Mouse (Mus musculus) embryonic stem cell, embryonic (primary cell): Measurements from ENCODE around the gene C4b.
"Not testable (repeated sequence)": the region's sequence is repeated elsewhere in the genome, so short reads cannot be mapped to it uniquely, and the experiment has no call there.

Experiments
- CTCF ChIA-PET, 4 experiments: fragments of 300-600 bp in 2 of 4; fragments of 350-600 bp in 2 of 4; sonication (Branson Sonifier 250); formaldehyde crosslinking; loops; one replicate each; lab custom pipeline; 2022; ENCODE audit warnings: inconsistent platforms in 2 of 4; lab: Charles Lee
- POLR2A ChIA-PET, 4 experiments: fragments of 300-600 bp in 2 of 4; fragments of 350-600 bp in 2 of 4; sonication (Branson Sonifier 250); formaldehyde crosslinking; loops; one replicate each; lab custom pipeline; 2022; ENCODE audit warnings: antibody characterized with exemption in 4 of 4, inconsistent platforms in 1 of 4; lab: Charles Lee

C4b gene

GRCm38 (mm10) chr17:34743719-34744118 lies at the start of gene C4b:
TSS of gene C4b (minus strand) at chr17:34743882.
- ChIA-PET CTCF (interaction anchor here in 1 of 4 experiments (0.8 kb wide), 1 partner anchor 21 kb away, joined by 3 read pairs; no protein-coding TSS in a partner anchor), POLR2A (no interaction called here)

DNA sequence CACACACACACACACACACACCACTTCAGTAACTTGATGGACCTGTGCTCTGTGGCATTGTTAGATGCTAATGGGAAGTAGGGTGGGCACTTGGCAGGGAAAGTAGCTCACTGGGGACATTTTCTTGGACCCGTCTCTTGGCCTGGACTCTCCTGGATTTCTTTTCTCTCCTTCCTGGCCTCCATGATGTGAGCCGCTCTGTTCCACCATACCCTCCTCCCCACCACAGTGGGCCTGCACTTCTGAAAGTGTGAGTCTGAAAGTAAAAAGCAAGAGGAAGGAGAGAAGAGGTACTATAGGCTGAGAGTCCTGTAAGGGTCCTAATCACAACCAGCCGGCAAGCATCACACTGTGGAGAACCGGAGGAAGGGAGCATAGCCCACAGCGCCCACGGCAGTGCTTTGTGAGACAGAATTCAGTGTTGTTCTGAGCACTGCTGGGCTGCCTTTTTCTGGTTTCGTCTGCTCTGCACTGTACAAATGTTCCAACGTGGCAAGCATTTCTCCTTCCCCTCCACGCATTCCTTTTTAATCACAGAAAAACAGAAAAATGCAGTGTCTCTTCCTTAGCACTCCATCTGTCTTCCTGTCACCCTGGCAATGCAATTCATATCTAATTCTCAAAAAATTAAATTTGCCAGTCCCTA lies 34.1 kb upstream of the C4b start:
- ChIA-PET POLR2A (no interaction called here), CTCF (no interaction called here)

DNA sequence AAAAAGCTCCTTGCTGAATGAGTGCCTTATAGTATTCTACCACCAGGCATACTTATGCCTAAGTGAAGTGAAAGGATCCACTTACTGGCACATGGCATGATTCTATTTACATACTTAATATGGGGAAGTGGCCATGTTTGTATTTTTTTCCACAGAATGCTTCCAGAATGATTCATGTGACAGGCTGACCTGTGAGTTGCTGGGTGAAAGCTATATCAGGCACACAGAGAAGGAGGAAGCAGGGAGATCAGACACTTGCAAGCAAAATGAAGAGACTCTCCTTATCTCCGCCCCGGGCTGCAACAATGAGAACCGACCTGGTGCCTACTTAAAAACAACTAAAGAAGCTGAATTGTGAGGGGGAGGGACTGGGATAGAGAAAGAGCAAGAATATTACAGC lies 17.8 kb upstream of the C4b start:
- ChIA-PET CTCF (no interaction called here), POLR2A (no interaction called here)

GRCm38 (mm10) chr17:34746531-34746930 lies 2.8 kb upstream of the C4b start:
- POLR2A ChIA-PET, result interaction anchor here in 1 of 4 experiments (1.1 kb wide), 1 partner anchor 69 kb away, joined by 4 read pairs; no protein-coding TSS in a partner anchor
- CTCF ChIA-PET, result no interaction called here

DNA sequence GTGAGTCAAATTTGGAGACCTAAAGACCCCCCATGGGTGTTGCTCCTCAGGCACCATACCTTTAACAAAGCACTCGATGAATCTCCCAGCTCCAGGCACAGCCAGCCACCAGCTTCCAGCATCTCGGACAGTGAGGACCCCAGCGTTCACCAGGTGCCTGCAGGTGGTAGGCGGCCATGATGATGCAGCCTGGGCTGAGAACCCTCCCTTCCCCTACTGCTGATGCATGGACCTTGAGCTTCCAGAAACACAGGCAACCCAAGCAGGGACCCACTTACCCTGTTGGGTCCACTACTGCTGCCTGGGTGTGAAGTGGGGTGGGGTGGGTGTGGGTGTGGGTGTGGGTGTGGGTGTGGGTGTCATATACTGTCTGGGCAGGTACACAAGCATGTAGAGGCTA lies 1.5 kb upstream of the C4b start:
- CTCF ChIA-PET, POLR2A ChIA-PET: not testable (repeated sequence)

DNA sequence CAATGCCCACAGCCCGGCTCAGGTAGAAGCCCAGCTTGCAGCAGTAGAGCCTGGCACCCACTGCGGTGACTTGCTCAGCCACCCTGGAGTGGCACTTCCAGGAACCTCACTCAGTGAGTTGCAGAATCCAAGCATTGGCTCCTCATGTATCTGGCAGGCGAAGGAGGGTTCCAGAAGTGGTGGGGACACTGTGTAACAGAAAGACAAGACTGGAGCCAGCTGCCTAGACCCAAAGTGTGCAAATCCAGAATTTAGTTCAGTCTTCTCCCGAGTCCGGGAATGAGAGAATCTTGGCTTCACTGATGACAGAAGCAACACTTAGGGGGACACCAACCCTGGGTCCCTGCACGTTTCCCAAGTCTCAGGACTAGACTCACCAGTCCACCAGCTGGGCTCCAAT lies 929 bp upstream of the C4b start:
- CTCF ChIA-PET, result interaction anchor here in 1 of 4 experiments (0.8 kb wide), 1 partner anchor 22 kb away, joined by 3 read pairs; no protein-coding TSS in a partner anchor
- POLR2A ChIA-PET, result not testable (repeated sequence)

DNA sequence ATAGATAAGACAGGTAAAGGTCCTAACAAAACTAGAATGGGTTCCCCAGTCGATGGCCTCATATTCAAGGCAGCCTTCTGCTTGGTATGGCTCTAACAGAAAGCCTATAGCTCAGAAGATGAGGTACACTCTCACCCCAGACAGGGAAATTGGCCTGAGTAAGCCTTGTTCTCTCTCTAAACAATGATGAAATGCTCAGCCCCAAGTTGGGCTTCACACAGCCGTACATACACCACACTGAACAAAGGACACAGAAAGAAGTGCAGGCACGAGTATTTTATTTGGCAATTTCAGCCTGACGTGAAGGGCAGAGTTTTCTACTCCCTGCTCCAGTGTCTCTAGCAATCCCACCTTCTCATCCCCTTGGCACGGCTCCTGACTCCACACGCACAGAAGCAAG lies 524 bp upstream of the C4b start:
- CTCF ChIA-PET, result interaction anchor here in 1 of 4 experiments (0.8 kb wide), 1 partner anchor 21 kb away, joined by 3 read pairs; no protein-coding TSS in a partner anchor
- POLR2A ChIA-PET, result no interaction called here

- ChIA-PET CTCF (no interaction called here), POLR2A (no interaction called here)
These were observed 3.4 kb downstream of the C4b start for GRCm38 (mm10) chr17:34740280-34740679.

- CTCF ChIA-PET, POLR2A ChIA-PET: not testable (repeated sequence)
These were observed 4.0 kb downstream of the C4b start for GRCm38 (mm10) chr17:34739708-34740107.

DNA sequence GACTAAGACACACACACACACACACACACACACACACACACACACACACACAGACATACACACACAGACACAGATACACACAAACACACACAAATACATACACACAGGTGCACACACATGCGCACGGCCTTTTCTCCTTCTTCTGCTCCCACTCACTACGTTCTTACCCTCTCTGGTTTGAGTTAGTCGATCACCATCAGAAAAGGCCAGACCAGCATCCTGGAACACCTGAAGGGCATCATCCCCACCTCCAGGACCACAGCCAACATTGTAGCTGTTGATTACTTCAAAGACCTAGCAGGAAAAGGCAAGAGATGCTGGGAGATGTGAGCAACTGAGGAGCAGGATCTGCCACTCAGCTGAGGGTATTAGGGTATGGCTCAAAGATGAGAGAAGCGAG lies 6.2 kb downstream of the C4b start:
- POLR2A ChIA-PET, result not testable (repeated sequence)

DNA sequence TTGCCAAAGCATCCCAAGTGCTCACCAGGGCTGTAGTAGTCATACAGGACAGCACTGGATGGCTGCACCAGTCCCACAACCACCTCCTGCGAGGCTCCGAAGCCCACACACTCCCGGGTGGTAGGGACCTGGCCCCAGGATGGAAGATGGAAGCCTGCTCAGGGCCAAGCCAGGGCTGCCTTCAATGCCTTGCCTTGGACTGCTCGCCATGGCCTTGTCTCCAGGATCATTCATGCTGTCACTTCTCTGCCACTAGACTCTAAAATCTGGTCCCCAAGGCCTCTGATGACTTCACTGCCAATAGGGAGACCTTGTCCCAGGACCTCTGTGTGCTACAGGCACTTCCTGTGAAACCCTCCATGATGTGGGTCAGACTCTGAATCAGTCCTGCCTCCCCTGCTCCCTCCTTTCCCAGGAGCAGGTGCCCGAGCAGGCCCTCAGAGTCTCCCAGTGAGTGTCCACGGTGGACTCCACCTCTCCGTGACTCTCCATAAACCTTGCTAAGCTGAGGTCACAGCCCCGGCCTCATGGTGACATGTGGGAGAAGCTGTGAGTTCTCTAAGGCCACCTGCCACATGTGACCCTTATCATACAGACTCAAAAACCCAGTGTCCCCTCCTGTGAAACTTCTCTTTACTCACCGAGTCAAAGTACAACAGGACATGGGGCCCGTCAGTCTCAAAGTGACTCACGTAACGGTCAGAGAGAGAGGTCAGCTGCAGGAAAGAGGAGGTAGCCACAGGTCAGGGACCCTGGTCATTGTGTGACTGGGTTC lies 13.7 kb downstream of the C4b start:
- POLR2A ChIA-PET, result not testable (repeated sequence)
- CTCF ChIA-PET, result interaction anchor here in 1 of 4 experiments (0.6 kb wide), 1 partner anchor 82 kb away, joined by 5 read pairs; no protein-coding TSS in a partner anchor

More for the DNA sequence above, 6.2 kb downstream of the C4b start:
- CTCF ChIA-PET, result interaction anchor here in 1 of 4 experiments (0.6 kb wide), 1 partner anchor 58 kb away, joined by 3 read pairs; no protein-coding TSS in a partner anchor

DNA sequence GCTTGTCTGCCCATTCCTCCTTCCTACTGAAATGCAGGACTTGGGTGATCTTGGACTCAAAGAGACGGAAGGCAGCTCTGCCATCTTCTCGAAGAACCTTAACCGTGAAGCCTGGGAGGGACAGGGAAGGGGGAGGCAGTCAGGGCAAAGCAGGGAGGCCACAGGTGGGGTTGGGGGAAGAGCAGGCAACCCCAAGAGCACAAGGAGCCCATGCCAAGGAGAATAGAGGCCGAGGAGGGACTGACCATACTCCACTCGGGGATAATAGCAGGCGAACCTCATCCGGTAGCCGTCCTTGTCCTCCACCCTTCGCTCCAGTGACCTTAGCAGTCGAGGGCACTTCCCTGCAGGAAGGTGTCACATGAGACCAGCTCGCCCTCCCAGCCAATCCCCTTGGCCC lies 14.5 kb downstream of the C4b start:
- CTCF ChIA-PET, POLR2A ChIA-PET: not testable (repeated sequence)

GRCm38 (mm10) chr17:34727887-34728286 lies 15.8 kb downstream of the C4b start:
- ChIA-PET CTCF (no interaction called here), POLR2A (no interaction called here)

- POLR2A ChIA-PET, result interaction anchor here in 1 of 4 experiments (1.2 kb wide), 1 partner anchor 165 kb away, joined by 3 read pairs; no protein-coding TSS in a partner anchor
- CTCF ChIA-PET, result interaction anchor here (0.8 to 1.4 kb wide), 7 partner anchors 8 to 151 kb away, joined by 3 to 6 read pairs (median 4); partner anchors contain the start of gene C4b (in 1 of the 4)
These were observed 20.6 kb downstream of the C4b start for GRCm38 (mm10) chr17:34723066-34723465.

DNA sequence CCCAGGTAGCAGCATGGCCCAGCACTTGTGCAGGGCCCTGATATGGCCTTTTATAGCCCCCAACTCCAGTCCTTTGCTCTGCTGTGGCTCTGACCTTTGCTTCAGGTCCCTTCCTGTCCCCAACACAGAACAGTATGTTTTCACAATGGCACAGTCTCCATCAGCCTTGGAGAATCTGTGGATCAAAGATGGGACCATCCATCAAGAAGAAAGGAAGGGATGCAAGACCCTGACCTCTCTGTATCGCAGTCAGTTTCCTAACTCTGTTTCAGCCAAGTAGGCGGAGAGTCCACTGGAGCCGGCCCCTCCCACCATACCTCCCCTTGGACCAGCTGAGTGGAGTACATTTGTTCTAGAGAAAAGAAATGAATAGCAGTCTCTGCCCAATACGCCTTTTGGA lies 21.4 kb downstream of the C4b start:
- POLR2A ChIA-PET, result not testable (repeated sequence)
- CTCF ChIA-PET, result interaction anchor here in 2 of 4 experiments (0.6 to 1.4 kb wide), 3 partner anchors 151 to 305 kb away, joined by 3 to 6 read pairs (median 3); no protein-coding TSS in a partner anchor

- POLR2A ChIA-PET, result not testable (repeated sequence)
- CTCF ChIA-PET, result interaction anchor here in 1 of 4 experiments (0.9 kb wide), 1 partner anchor 645 kb away, joined by 3 read pairs; no protein-coding TSS in a partner anchor
These were observed 23.8 kb downstream of the C4b start for GRCm38 (mm10) chr17:34719886-34720285.

GRCm38 (mm10) chr17:34717401-34717800 lies 26.3 kb downstream of the C4b start:
- ChIA-PET POLR2A (interaction anchor here in 1 of 4 experiments (1.1 kb wide), 1 partner anchor 235 kb away, joined by 3 read pairs; no protein-coding TSS in a partner anchor), CTCF (interaction anchor here in 1 of 4 experiments (0.6 kb wide), 1 partner anchor 258 kb away, joined by 3 read pairs; no protein-coding TSS in a partner anchor)

DNA sequence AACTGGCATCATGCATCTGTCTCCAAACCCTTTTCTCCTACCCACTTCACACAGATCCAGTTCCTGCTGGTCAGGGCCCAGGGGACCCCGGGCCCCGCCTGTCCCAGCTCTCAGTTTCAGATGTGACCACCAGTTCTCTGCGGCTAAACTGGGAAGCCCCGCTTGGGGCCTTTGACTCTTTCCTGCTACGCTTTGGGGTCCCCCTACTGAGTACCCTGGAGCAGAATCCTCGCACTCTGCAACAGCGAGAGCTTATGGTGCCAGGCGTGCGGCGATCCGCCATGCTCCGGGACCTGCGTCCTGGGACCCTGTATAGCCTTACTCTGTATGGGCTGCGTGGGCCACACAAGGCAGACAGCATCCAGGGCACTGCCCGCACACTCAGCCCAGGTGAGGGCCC lies 27.4 kb downstream of the C4b start:
- POLR2A ChIA-PET, result interaction anchor here in 1 of 4 experiments (0.6 kb wide), 1 partner anchor 154 kb away, joined by 4 read pairs; no protein-coding TSS in a partner anchor
- CTCF ChIA-PET, result interaction anchor here in 1 of 4 experiments (0.6 kb wide), 1 partner anchor 456 kb away, joined by 7 read pairs; no protein-coding TSS in a partner anchor

- CTCF ChIA-PET, result interaction anchor here in 2 of 4 experiments (0.5 to 0.9 kb wide), 2 partner anchors 8 to 937 kb away, joined by 3 to 4 read pairs; no protein-coding TSS in a partner anchor
- POLR2A ChIA-PET, result not testable (repeated sequence)
These were observed 28.2 kb downstream of the C4b start for GRCm38 (mm10) chr17:34715451-34715850.
